Mouse (Mus musculus) cerebral cortex, adult 2 months (tissue): ENCODE measurements around the gene Mertk.

ENCODE experiments used
- WGBS: fragments of 180-500 bp; shearing (Covaris S2); methylation state at CpG from one replicate; pipeline ENCODE4 v1.1.7; 2018; 5-methylcytosine and 5-hydroxymethylcytosine counted together

Gene Mertk

DNA sequence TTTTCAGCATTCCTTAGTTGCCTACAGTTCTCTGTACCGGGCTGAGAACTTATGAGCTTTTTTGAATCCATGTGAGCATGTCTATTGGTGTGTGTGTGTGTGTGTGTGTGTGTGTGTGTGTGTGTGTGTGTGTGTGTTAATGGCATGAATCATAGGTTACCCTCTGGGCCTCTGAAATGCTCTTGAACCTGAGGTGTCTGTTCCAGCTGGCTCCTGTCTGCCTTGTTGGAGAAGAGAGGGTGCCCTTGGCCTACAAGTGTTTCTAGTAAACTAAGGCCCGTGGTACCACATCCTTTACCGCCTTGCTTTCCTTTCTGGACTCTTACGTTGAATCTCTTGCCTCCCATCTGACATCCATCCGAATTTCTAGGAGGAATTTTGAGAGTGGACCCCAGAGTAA lies 27.3 kb downstream of the Mertk start:
- 83% methylated on average over 5 of the region's 5 CpGs for WGBS

DNA sequence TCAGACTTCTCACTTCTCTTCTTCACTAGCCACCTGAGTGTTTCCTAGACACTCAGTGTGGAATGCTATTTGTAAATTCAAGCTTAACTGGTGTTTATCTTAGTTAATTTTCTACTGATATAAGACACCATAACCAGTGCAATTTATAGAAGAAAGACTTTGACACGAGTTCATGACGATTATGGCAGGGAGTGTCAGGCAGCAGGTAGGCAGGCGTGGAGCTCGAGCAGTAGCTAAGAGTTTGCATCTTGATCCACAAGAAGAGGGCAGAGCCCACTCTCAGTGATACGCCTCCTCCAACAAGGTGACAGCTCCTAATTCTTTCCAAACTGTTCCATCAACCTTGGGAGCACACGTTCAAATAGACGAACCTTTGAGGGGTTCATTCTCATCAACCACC lies 27.9 kb downstream of the Mertk start:
- WGBS: 89% methylated on average over 7 of the region's 7 CpGs

DNA sequence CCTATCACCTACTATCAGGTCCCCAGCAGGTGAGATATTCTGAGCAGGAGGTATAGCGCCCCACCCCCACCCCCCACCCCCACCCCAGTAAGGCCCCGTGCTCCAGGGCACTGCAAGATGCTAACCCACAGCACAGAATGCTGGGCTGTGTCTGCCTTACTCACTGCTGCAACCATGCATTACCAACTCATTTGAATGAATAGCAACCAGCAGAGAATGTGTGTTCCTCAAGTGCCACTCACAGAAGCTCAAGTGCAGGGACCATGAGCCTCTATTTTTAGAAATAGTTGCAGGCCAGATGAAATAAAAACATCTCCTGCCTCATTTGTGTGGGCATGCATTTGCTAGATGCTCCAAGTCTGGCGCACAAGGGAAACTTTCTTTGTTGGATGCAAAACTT lies 28.8 kb downstream of the Mertk start:
- WGBS: 38% methylated on average over 3 of the region's 3 CpGs

DNA sequence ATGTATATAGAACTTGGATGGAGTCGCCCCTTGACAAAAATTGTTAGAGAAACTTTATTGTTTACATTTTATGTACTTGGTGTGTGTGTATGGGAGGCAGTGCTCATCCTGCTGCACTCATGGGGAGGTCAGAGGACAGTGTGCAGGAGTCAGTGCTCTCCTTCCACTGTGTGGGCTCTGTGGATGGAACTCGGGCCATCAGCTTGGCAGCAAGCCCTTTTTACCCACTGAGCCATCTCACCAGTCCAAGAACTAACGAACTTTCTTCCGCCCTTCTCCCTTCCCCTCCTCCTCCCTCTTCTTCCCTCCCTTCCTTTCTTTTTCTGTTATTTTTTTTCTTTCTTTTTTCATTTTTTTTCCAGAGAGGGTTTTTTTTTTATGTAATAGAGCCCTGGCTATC lies 29.3 kb downstream of the Mertk start:
- 66% methylated on average over 4 of the region's 4 CpGs for WGBS

DNA sequence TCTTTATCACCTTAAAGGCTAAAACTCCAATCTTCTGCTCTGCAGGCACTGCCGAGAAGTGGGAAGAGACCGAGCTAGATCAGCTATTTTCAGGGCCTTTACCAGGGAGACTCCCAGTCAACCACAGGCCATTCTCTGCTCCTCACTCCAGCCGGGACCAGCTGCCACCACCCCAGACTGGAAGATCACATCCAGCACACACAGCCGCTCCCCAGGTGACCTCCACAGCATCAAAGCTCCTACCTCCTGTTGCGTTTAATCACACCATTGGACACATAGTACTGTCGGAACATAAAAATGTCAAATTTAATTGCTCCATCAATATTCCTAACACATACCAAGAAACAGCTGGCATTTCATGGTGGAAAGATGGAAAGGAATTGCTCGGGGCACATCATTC lies 30.4 kb downstream of the Mertk start:
- WGBS: 85% methylated on average over 7 of the region's 7 CpGs

DNA sequence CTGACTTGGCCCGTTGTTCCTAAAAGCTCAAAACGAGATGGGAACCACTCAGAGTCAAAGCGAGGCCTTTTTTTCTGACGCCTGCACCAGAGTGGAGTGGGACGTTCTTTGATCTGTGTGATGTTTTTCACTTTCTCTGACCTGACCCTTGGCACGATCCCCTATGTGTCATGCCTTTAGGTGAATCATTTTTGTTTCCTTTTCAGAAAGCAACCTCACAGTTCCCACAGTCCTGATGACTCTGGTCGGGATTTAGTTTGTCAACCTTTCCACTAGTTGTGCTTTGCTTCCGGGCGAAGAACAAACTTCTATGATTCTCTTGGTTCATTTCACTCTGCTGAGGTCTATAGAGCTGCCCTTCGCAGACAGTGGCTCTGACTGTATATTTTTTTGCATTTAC lies 32.8 kb downstream of the Mertk start:
- WGBS: 85% methylated on average over 10 of the region's 10 CpGs

DNA sequence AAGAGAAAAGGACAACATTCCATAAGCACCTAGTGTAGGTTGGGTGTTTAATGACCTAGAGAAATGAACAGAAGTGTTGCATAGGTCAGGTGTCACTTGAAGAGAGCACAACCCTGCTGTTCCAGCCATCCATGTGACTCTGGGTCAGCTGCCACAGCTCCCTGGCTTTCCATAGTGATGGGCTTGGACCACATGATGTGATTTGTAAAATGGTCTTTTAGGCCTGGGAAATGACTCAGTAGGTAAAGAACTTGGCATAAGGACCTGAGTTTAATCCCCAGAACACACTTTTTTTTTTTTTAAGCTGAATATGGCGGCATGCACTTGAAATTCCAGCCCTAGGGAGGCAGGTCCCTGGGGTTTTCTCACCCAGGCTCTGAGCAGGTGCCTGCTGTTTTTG lies 33.2 kb downstream of the Mertk start:
- WGBS: 100% methylated on average over 1 of the region's 1 CpGs

DNA sequence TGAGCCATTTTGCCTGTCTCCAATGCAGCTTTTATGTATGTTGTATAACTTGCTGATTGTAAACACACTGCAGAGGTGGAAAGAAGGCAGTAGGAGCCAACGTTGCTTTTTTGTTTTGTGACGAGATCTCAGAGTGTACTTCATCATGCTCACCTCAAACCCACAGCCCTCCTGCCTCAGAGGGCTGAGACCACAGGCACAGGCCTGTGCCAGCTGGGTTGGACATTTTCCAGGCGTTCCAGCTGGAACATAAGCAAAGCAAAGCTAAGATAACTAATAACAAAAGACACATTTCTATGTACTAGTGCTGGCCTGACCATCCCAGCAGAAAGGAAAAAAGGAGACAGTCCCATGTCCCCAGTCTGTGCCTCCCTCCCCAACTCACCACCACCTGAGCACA lies 36.3 kb downstream of the Mertk start:
- WGBS: 54% methylated on average over 3 of the region's 3 CpGs

DNA sequence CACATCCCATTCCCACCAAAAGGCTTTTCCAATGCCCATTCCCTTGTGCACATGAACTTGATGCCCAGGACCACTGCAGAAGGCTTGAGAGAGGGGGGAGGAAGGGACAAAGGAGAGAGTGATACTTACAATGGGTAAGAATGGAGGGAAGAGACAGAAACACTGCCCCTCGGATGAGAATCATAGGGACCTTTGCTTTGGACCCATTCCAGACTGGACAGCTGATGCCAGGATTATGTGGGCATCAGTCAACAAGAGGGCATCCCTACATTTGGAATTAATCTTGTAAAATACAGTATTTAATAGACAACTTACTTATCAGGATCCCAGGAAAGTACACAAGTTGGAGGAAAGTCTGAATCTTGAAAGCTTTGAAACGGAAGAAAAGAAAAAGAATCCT lies 38.3 kb downstream of the Mertk start:
- WGBS: 82% methylated on average over 2 of the region's 2 CpGs

DNA sequence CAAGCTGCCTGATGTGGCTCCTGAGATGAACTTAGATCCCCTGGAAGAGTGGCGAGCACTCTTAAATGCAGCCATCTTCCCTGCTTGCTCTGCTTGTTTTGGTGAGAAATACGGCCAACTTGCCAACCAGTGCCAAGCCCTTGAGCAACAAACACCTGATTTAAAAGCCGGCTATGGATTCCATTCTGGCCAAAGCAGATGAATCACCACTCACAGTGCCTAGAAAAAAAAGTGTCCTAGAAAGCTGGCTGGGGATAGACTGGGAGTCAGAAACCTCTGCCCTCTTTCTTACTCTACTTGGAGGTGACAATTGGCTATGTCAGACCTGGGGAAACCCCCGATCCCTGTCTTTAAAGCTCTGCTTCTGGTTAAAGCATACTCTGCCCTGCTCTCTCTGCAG lies 39.0 kb downstream of the Mertk start:
- 62% methylated on average over 4 of the region's 4 CpGs for WGBS

DNA sequence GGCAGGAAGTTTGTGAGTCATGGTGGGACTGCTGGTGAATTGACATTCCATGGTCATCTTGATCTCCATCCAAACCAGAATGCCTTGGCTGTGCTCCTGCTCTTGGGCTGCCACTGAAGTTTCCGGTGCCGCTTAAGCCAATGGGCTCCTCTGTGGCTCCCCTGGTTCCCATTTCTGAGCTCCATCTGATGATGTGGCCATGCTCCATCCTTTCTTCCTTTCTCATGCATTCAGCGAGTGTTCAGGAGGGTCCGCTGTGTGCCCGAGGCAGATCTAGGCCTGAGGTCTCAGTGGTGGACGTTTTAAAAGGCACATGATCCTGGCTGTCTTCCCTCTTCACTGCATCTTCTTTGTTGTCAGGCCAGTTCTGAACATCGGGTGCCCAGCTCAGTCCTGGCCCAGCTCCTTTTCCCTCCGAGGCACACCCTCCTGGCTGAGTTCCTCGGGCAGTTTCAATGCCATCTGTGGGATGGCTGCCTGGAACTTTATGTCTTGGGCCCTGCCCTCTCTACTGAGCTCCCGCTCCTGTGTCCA lies 40.0 kb downstream of the Mertk start:
- WGBS: 56% methylated on average over 10 of the region's 10 CpGs

DNA sequence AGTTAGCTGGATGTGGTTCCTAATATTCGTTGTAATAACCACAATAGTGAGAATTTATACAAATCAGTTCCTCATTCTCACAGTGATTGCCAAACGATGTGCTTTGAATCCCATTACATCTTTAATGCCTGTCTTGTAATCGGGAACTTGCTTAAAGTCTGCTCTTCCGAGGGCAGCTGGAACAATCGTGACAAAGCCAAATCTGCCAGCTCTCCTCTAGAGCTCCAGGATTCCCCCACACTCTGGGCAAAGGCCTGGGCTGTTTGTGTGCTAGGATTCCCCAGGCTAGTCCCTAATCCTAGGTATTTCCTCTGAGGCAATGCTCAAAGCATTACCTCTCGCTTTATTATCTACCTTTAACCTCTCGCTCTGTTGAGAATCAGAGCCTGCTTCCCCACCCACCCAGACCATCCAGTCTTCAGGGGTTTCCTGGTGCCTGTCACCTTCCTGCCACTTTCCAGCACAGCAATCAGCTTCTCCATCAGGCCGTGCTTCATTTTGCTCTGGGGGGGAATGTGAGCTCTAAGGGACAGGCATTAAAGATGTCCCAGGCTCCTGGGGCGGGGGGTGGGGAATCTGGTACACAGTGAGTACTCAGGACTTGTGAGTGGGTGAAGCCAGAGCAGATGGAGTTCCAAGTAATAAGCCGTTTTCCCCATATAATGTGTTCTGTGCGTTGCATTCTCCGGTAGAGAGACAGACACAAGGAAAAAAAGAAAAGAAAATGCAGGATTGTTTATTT lies 47.3 kb downstream of the Mertk start:
- WGBS: 37% methylated on average over 12 of the region's 12 CpGs

DNA sequence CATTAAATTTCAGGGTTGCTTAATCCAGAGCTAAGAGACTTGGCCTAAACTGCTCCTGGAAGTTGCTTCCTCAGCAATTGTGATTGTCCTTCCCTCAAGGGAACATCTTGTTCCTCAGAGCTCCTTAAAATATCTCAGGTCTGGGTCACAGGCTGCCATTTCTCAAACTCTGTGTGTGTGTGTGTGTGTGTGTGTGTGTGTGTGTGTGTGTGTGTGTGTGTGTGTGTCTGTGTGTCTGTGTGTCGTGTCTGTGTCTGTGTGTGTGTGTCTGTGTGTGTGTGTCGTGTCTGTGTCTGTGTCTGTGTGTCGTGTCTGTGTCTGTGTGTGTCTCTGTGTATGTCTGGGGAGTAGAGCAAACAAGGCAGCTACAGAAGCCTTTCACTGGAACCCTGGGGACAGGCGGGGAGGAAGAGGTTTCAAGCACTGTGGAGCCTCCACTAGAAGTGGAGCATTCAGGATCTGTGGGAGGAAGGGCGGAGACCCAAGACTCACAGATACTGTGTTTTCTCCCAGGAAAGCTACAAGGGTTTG lies 47.9 kb downstream of the Mertk start:
- WGBS: 37% methylated on average over 5 of the region's 5 CpGs

DNA sequence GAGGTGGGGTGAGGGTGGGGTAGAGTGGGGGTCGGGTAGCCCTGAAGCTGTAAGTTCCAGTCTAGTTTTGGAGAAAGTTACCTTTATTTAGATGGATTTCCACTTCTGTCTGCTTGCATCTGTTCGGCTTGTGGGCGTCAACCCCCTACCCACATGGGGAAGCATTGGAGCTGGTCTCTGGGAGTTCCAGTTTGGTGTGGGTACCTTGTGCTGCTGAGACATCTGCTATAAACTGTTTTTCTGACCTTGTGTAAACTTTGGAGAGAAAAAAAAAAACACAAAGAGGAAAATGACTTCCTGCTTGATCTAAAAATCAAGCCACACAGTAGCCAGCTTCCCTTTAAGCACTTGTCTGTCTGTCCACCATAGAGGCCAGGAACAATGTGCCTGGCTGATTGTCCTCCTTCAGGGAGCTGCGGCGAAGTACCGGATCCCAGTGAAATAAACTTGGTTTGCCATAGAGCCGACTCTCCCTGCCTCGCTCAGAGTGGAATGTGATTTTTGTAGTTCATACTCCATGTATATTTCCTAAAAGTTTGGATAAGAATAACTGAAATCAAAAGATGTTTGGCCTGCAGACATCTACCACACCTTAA lies 48.8 kb downstream of the Mertk start:
- 52% methylated on average over 8 of the region's 8 CpGs for WGBS

DNA sequence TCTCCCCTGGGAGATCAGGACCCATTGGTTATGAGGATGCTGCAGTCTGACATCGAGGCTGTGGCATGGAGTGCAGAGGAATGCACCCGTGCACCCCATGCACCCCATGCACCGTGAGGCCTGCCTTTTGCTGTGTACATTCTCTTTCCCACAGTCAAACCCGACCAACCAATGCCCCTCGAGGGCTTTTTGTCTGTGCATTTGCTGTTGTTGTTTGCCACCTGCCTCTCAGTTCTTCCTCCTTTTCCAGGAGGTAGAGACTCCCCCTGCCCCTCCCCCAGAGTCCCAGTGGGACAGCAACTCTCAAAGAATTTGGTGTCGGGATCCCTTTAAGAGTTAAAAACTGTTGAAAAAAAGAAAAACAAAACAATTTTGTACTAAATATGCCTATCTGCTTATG lies 49.4 kb downstream of the Mertk start:
- 77% methylated on average over 6 of the region's 6 CpGs for WGBS

DNA sequence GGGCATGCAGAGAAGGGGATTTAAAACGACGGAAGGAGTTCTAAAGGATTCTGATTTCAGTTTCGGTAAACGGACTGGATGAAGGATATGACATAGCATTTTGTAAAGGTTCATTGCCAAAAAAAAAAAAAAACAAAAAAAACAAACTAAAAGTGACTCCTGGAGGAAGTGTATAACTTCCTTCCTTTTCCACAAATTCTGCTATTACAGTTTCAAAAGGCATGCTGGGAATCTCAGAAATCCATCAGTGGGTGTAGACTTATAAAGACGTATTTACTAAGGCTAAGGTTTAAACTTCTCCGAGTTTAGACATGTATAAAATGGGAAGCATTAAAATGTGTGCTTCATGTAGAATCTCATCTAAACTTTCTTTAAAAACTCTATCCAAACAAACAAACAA lies 52.3 kb downstream of the Mertk start:
- 76% methylated on average over 6 of the region's 6 CpGs for WGBS

DNA sequence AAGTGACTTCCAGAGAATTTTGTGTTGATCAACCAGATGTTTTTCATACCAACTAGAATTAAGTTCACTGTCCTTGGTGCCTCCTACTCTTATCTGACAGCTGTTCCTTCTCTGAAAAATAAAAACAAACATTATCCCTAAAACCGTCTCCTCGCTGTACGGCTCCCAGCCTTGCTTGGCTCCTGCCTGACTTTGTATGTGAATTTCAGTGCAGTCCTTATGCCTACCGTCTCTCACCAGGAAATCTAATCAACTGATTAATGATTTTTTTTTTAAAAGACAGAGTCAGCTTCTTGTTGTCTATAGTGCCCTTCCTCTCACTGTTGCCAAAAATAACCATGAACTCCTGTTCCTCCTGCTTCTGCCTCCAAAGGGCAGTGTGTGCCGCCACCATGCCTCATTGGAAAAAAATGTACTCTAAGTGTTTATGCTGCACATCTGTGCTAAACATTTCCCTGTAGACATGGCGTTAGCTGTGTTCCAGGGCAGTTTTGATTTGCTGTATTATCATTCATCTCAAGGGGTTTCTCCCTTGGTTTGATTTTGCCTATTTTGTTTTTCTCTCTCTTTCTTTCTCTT lies 54.6 kb downstream of the Mertk start:
- 72% methylated on average over 6 of the region's 6 CpGs for WGBS

DNA sequence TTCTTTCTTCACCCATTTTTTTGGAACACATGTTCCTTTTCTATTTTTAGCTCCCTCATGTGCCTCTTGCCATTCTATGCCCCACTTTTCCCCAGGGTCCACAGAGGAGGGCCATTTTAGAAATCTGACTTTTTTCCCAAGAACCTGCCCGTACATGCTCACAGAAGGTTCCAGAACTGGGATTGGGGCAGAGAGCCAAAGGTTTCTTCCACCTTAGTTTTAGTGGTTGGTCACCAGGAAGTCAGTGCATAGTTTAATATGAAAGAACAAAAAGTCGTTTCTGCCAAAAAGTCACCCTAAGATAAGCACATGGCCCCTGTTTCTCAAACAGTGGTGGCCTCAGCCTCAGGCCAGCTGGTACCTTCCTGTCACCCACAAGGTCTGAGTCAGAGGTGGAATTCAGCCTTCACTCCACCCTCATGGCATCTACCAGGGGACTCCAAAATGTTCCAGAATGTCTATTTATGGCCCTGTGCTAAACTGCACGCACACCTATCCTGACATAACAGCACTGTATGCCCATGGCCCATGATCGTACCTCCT lies 56.5 kb downstream of the Mertk start:
- 64% methylated on average over 4 of the region's 4 CpGs for WGBS

DNA sequence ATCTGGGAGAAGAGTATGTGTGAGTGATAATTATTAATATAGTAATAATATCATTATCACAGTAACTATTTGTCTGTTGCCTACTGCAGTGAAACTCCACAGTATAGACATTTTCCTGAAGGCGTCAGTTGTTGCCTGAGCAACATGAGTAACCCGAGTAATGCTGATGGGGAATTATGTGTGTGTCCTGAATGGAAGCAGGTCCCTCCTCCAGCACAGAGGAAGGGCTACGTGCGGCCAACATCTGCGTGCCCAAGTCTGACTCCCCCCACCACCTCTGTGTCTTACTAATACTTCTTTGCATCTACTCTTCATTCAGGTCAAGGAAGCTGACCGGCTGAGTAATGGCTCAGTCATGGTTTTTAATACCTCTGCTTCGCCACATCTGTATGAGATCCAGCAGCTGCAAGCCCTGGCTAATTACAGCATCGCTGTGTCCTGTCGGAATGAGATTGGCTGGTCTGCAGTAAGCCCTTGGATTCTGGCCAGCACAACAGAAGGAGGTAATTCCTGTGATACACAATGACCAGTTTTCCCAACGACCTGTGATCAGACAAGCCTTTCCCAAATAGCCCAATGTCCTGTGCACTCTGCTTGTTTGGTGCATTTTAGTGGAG lies 60.1 kb downstream of the Mertk start:
- WGBS: 26% methylated on average over 10 of the region's 10 CpGs

DNA sequence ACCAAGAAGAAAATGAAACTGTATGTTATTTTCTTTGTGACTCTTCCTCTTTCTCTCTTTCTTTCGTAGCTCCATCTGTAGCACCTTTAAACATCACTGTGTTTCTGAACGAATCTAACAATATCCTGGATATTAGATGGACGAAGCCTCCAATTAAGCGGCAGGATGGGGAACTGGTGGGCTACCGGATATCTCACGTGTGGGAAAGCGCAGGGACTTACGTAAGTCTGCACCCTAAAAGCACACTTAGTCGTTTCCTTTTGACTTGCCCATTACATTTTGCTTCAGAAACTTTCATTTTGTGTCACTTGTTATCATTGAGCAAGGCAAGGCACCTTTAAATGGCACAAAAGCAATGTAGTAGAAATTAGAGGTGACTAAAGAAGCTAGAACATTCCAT lies 63.3 kb downstream of the Mertk start:
- 93% methylated on average over 9 of the region's 9 CpGs for WGBS

DNA sequence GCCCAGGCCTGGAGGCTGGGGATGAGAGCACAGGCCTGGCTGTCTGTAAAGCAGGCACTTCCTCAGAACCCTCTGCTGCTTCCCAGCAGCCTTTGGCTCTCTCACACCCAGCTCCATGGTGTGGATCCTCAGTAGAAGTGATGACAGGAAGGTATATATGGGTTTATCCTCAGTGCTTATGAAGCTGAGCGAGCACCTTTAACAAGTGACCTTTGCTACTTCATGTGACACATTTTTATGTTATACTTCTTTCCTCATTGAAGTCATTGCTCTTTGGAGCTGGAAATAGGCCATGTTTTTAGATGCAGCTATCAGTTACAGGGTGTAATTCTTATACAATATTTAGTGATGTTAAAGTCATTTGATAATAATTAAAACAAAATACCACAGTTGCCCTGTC lies 67.0 kb downstream of the Mertk start:
- 98% methylated on average over 1 of the region's 1 CpGs for WGBS

DNA sequence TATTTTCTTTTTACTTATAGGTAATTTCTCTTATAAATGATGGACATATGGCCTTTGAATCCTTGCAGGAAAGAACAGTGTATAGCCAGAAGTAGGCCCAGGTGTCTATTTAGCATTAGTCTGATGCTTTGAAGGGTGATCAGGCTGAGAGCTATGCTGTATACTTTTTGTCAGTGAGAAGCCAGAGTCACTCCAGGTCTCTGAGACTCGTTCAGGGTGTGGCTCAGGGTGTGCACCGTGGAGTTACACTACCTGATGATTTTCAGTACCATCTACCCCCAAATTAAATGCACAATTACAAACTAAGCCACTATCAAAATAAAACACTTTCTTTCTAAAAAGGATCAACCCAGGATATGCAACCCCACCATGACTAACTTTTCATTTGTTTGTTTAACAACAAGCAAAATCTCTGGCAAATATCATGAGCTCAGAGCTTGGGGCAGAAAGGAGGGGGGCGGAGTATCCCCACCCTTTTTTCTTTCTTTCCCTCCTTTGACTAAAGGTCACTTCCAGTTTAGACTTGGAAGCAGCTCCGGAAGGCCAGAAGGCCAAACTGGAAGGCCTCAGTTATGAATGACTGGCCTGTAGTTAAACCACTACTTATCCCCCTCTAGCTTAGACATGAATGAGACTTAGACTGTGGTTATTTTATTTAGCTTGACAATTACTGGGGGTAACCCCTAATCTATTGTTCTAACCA lies 69.9 kb downstream of the Mertk start:
- 89% methylated on average over 4 of the region's 4 CpGs for WGBS
